Mouse (Mus musculus) gonadal fat pad, adult 2 months (tissue): ENCODE results near the gene Dmwd. TPM values are rescaled to one million over a fixed set of nuclear protein-coding genes. Genes with fewer than 3 reads are reported as not detected.

Experiments
- DNase-seq: peaks from one replicate; pipeline ENCODE4 v3.0.0-alpha.2; 2012; ENCODE audit warnings: low read depth
- polyA plus RNA-seq: library from polyadenylated mRNA; depleted of rRNA; stranded (reverse); fragments of >200 nt; gene quantifications from 2 replicates; pipeline ENCODE4 v1.2.3, GENCODE M21; 2012; rRNA removed

Gene Dmwd
- polyA plus RNA-seq = 52.6 and 61.1 TPM in 2 replicates

GRCm38 (mm10) chr7:19075723-19076585 is at the start of gene Dmwd:
Dmwd (plus strand) TSS chr7:19076227.
- DNase-seq = no peak

- no peak for DNase-seq
Observed at GRCm38 (mm10) chr7:19028067-19028466, 48.0 kb upstream of the Dmwd start.

GRCm38 (mm10) chr7:19029084-19029653 is 46.9 kb upstream of the Dmwd start:
- DNase-seq = no peak

GRCm38 (mm10) chr7:19031641-19032040 is 44.4 kb upstream of the Dmwd start:
- DNase-seq = no peak

- no peak for DNase-seq
Observed at GRCm38 (mm10) chr7:19044616-19045015, 31.4 kb upstream of the Dmwd start.

- DNase-seq = no peak
Observed at GRCm38 (mm10) chr7:19046286-19047069, 29.5 kb upstream of the Dmwd start.

- DNase-seq = no peak
Observed at GRCm38 (mm10) chr7:19048006-19048527, 28.0 kb upstream of the Dmwd start.

GRCm38 (mm10) chr7:19049252-19049651 is 26.8 kb upstream of the Dmwd start:
- no peak for DNase-seq

GRCm38 (mm10) chr7:19050172-19050571 is 25.9 kb upstream of the Dmwd start:
- no peak for DNase-seq

- no peak for DNase-seq
Observed at GRCm38 (mm10) chr7:19051161-19051560, 24.9 kb upstream of the Dmwd start.

GRCm38 (mm10) chr7:19052345-19053135 is 23.5 kb upstream of the Dmwd start:
- no peak for DNase-seq

- no peak for DNase-seq
Observed at GRCm38 (mm10) chr7:19053136-19053532, 22.9 kb upstream of the Dmwd start.

GRCm38 (mm10) chr7:19054047-19054776 is 21.8 kb upstream of the Dmwd start, which contains the start of gene Rsph6a:
Rsph6a (plus strand) TSS chr7:19054690.
- no peak for DNase-seq

GRCm38 (mm10) chr7:19054777-19055076 is 21.3 kb upstream of the Dmwd start:
- DNase-seq = no peak

- no peak for DNase-seq
Observed at GRCm38 (mm10) chr7:19055108-19055507, 20.9 kb upstream of the Dmwd start.

GRCm38 (mm10) chr7:19057405-19057804 is 18.6 kb upstream of the Dmwd start:
- DNase-seq = no peak

- DNase-seq = no peak
Observed at GRCm38 (mm10) chr7:19065896-19066295, 10.1 kb upstream of the Dmwd start.

GRCm38 (mm10) chr7:19067063-19067462 is 9.0 kb upstream of the Dmwd start:
- DNase-seq = no peak

GRCm38 (mm10) chr7:19067935-19068334 is 8.1 kb upstream of the Dmwd start:
- no peak for DNase-seq

- DNase-seq = no peak
Observed at GRCm38 (mm10) chr7:19068707-19069106, 7.3 kb upstream of the Dmwd start.

GRCm38 (mm10) chr7:19069500-19069899 is 6.5 kb upstream of the Dmwd start:
- DNase-seq = no peak
